Mouse (Mus musculus): ENCODE results near the gene Ccdc141. TPM values are rescaled to one million over a fixed set of nuclear protein-coding genes. Genes with fewer than 3 reads are reported as not detected.
A peak's percentile ranks its signal among the peaks of the same experiment; 100 is the strongest.

Gene Ccdc141
- polyA plus RNA-seq, 1 experiment from 2014 or later, result 14.2 TPM

- Histone ChIP-seq H3K27me3 (no peaks in the 10 kb centered on the region), H3K4me3 (replicated peaks) (no peak overlapping the region), H3K4me2 (no peak overlapping the region), H3K36me3 (no peaks in the 10 kb centered on the region), H3K4me1 (0 out of 2 replicates have a peak, but pooled peaks cover 2% of the 10 kb centered on the region), H3K9me3 (replicated peaks) (no peaks in the 10 kb centered on the region), H3K27ac (no peak overlapping the region), H3K9ac (no peak overlapping the region)
- WGBS, result 66% methylated on average over 4 of the region's 4 CpGs
- ATAC-seq (replicated peaks; ENCODE audit: low FRiP score), result no peak
These were observed 16.4 kb downstream of the Ccdc141 start for GRCm38 (mm10) chr2:77154080-77154479.

DNA sequence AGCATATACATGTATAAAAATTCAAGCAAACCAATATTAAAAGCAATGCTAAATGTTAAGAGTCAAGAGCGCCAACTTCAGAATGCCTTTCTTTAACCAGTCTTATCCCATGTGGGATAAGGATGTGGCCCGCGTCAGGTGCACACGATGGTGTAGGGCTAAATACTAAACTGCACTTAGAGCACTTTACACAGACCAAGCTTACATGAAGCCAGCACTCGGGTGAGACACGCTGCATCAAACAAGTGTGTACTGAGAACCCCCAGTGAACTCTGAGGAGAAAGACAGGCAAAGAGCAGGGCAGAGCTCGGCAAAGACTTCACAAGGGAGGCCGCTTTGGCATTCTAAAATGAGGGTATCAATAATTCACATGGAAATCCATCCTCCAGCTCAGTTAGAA is 19.2 kb downstream of the Ccdc141 start:
- no peak for ATAC-seq (replicated peaks; ENCODE audit: low FRiP score)
- H3K36me3 ChIP-seq, result no peaks in the 10 kb centered on the region
- no peaks in the 10 kb centered on the region for H3K27me3 ChIP-seq
- H3K4me3 ChIP-seq (replicated peaks), result no peak overlapping the region
- H3K9me3 ChIP-seq (replicated peaks), result no peaks in the 10 kb centered on the region
- WGBS, result 94% methylated on average over 8 of the region's 8 CpGs
- H3K4me2 ChIP-seq, result no peak overlapping the region
- 0 out of 2 replicates have a peak, but pooled peaks cover 2% of the 10 kb centered on the region for H3K4me1 ChIP-seq
- H3K27ac ChIP-seq, result no peak overlapping the region
- no peak overlapping the region for H3K9ac ChIP-seq

DNA sequence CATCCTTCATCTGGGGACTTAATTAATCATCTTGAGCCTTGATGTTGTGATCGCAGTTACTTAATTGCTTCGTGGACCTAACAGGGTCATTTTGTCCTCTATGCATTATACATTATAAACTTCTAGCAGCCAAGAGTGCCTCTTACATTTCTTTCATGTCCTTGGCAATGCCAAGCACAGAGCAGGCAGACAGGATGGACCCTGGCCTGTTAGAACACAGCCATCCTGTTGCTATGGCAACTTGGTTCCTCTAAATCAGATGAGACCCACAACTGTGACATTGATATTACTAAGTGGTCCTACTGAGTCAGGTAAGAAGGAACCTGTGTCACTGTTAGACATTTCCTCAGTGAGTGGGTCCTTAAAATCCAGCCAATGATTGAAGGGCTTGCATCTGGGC is 20.9 kb downstream of the Ccdc141 start:
- Histone ChIP-seq H3K4me2 (no peak overlapping the region), H3K4me3 (replicated peaks) (no peak overlapping the region), H3K4me1 (peaks cover 4% of the 10 kb centered on the region; the same call in 1 of the 2 replicates), H3K36me3 (no peaks in the 10 kb centered on the region), H3K27me3 (no peaks in the 10 kb centered on the region), H3K9ac (no peak overlapping the region), H3K27ac (no peak overlapping the region), H3K9me3 (replicated peaks) (no peaks in the 10 kb centered on the region)
- ATAC-seq (replicated peaks; ENCODE audit: low FRiP score), result no peak
- WGBS, result 48% methylated on average over 2 of the region's 2 CpGs

DNA sequence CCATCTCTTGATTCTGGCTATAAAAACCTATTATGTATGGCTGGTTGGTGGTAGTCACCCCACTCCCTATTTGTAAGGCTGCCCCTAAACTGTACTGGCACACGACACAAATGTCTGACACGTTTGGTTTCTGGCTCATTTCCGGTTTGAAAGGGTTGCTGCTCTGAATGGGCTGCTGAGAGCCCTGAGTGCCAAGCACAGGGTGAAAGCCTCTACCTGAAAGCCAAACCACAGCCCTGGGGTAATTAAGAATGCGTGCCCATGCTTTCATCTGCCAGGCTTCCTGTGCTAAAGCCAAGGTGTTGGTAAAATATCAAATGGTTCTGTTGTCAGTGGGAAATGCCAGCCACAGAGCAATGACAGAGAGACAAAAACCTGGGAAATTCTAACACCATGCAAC is 22.2 kb downstream of the Ccdc141 start:
- no peak for ATAC-seq (replicated peaks; ENCODE audit: low FRiP score)
- Histone ChIP-seq H3K9me3 (replicated peaks) (no peaks in the 10 kb centered on the region), H3K4me3 (replicated peaks) (no peak overlapping the region), H3K27ac (no peak overlapping the region), H3K27me3 (no peaks in the 10 kb centered on the region), H3K36me3 (no peaks in the 10 kb centered on the region), H3K9ac (no peak overlapping the region), H3K4me1 (peaks cover 16% of the 10 kb centered on the region), H3K4me2 (no peak overlapping the region)
- 57% methylated on average over 4 of the region's 4 CpGs for WGBS

DNA sequence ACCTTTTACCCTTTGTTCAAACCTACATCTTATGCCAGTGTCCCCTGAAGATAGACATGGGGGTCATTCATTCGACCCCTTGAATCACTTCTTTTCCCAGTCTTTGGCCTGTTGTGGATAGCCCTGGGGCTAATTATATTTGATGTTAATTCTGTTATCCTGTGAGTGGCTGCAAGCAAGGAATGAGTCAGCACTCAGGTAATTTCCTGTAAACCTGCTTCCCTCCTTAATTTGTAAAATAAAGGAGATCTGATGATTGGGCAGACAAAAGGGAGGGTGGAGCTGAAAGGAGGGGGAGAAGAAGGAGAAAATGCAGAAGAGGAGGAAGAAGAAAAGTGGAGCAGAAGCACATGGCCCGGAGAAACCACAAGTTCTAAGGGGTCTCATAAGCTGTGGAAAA is 23.5 kb downstream of the Ccdc141 start:
- H3K27ac ChIP-seq, result no peak overlapping the region
- no peak overlapping the region for H3K9ac ChIP-seq
- ATAC-seq (replicated peaks; ENCODE audit: low FRiP score), result no peak
- WGBS, result 63% methylated on average over 2 of the region's 2 CpGs
- H3K4me1 ChIP-seq, result peaks cover 20% of the 10 kb centered on the region
- no peak overlapping the region for H3K4me3 ChIP-seq (replicated peaks)
- no peaks in the 10 kb centered on the region for H3K36me3 ChIP-seq
- no peaks in the 10 kb centered on the region for H3K9me3 ChIP-seq (replicated peaks)
- H3K27me3 ChIP-seq, result no peaks in the 10 kb centered on the region
- no peak overlapping the region for H3K4me2 ChIP-seq

- no peak overlapping the region for H3K27ac ChIP-seq
- H3K4me3 ChIP-seq (replicated peaks), result no peak overlapping the region
- H3K9ac ChIP-seq, result no peak overlapping the region
- ATAC-seq (replicated peaks; ENCODE audit: low FRiP score), result no peak
- H3K36me3 ChIP-seq, result no peaks in the 10 kb centered on the region
- H3K27me3 ChIP-seq, result no peaks in the 10 kb centered on the region
- H3K4me1 ChIP-seq, result peaks cover 20% of the 10 kb centered on the region
- no peak overlapping the region for H3K4me2 ChIP-seq
- WGBS, result 75% methylated on average over 3 of the region's 3 CpGs
- H3K9me3 ChIP-seq (replicated peaks), result no peaks in the 10 kb centered on the region
These were observed 24.1 kb downstream of the Ccdc141 start for GRCm38 (mm10) chr2:77146291-77146690.

DNA sequence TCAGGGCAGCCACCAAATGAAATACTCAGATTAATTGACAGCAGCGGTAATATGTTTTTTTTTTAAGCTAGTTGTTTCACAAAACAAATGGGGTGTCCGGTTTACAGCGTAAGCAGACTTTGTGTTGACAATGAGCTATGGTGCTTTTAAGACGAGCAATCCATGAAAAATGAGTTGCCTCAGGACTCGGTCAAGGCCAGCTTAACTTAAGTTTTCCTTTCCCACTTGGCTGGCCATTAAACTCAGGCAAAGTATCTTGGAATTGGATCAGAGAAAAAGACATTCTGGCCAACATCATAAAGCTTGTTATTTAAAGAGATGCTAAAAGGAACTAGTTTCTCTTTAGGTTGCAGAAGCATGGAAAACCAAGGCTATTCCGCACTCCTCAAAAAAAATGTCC is 26.9 kb downstream of the Ccdc141 start:
- Histone ChIP-seq H3K36me3 (no peaks in the 10 kb centered on the region), H3K9ac (no peak overlapping the region), H3K4me1 (peaks cover 20% of the 10 kb centered on the region), H3K4me2 (peak overlapping the region; percentile 25; the same call in 1 of the 2 replicates), H3K9me3 (replicated peaks) (no peaks in the 10 kb centered on the region), H3K27ac (peak overlapping the region; percentile 34; the same call in 1 of the 2 replicates), H3K27me3 (no peaks in the 10 kb centered on the region), H3K4me3 (replicated peaks) (no peak overlapping the region)
- WGBS, result 22% methylated on average over 6 of the region's 6 CpGs
- no peak; the same call in 1 of the 2 replicates for ATAC-seq (replicated peaks; ENCODE audit: low FRiP score)

DNA sequence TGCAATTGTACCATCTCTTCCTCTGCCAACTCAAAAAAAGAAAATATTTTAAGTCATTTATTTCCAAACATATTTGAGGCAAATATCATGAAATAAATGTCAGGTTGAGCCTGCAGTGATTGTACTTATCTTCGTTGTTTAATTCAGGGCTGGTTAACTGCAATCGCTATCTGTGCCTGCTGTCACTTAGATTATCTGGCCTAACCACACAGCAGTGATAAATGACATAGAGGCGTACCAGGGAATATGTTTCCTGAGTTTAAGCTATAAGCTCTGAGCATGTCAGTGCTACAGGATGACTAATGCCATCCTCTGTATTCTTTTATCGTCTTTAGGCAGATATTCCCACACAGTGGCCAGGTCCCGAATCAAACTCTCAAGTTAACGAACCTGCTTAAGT is 31.6 kb downstream of the Ccdc141 start:
- Histone ChIP-seq H3K27ac (no peak overlapping the region), H3K36me3 (no peaks in the 10 kb centered on the region), H3K9ac (no peak overlapping the region), H3K9me3 (replicated peaks) (no peaks in the 10 kb centered on the region), H3K4me1 (peaks cover 15% of the 10 kb centered on the region), H3K4me3 (replicated peaks) (no peak overlapping the region), H3K27me3 (no peaks in the 10 kb centered on the region), H3K4me2 (no peak overlapping the region)
- ATAC-seq (replicated peaks; ENCODE audit: low FRiP score), result no peak
- WGBS, result 85% methylated on average over 6 of the region's 6 CpGs

GRCm38 (mm10) chr2:77134906-77135305 is 35.5 kb downstream of the Ccdc141 start:
- 14% methylated on average over 1 of the region's 1 CpGs for WGBS

DNA sequence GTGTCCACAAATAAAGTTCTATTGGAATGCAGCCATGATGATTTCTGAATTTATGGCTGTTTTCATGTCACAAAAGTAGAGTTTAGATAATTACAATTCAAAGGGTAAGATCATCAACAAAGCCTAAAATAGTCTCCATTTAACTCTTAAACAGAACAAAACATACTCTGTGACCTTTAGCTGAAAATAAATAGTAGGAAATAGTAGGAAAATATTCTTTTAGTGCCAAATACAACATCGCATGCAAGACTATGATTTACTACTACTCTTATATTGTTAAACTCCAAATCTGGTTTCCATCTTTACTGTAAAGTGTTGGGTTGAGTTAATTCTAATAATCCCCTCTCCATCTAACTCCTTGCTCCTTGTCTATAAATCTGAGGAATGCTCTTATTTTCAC is 37.0 kb downstream of the Ccdc141 start:
- Histone ChIP-seq H3K4me1 (peaks cover 18% of the 10 kb centered on the region), H3K36me3 (no peaks in the 10 kb centered on the region), H3K9me3 (replicated peaks) (no peaks in the 10 kb centered on the region), H3K27ac (no peak overlapping the region), H3K27me3 (no peaks in the 10 kb centered on the region), H3K4me3 (replicated peaks) (no peak overlapping the region), H3K9ac (no peak overlapping the region), H3K4me2 (no peak overlapping the region)
- WGBS, result 63% methylated on average over 1 of the region's 1 CpGs
- 0 out of 2 replicates have a peak, but pooled peaks have one; percentile 29 for ATAC-seq (replicated peaks; ENCODE audit: low FRiP score)

More at GRCm38 (mm10) chr2:77134906-77135305, 35.5 kb downstream of the Ccdc141 start:
- Histone ChIP-seq H3K27me3 (no peaks in the 10 kb centered on the region), H3K27ac (no peak overlapping the region), H3K36me3 (no peaks in the 10 kb centered on the region), H3K9ac (no peak overlapping the region), H3K4me3 (replicated peaks) (no peak overlapping the region), H3K4me1 (peaks cover 18% of the 10 kb centered on the region), H3K4me2 (no peak overlapping the region), H3K9me3 (replicated peaks) (no peaks in the 10 kb centered on the region)
- ATAC-seq (replicated peaks; ENCODE audit: low FRiP score), result no peak

GRCm38 (mm10) chr2:77126939-77127338 is 43.5 kb downstream of the Ccdc141 start:
- no peaks in the 10 kb centered on the region for H3K27me3 ChIP-seq
- no peaks in the 10 kb centered on the region for H3K36me3 ChIP-seq
- WGBS, result 93% methylated on average over 1 of the region's 1 CpGs
- H3K9ac ChIP-seq, result no peak overlapping the region
- H3K4me2 ChIP-seq, result no peak overlapping the region
- no peaks in the 10 kb centered on the region for H3K9me3 ChIP-seq (replicated peaks)
- H3K27ac ChIP-seq, result no peak overlapping the region
- H3K4me3 ChIP-seq (replicated peaks), result no peak overlapping the region
- peaks cover 4% of the 10 kb centered on the region; the same call in 1 of the 2 replicates for H3K4me1 ChIP-seq
- no peak for ATAC-seq (replicated peaks; ENCODE audit: low FRiP score)

DNA sequence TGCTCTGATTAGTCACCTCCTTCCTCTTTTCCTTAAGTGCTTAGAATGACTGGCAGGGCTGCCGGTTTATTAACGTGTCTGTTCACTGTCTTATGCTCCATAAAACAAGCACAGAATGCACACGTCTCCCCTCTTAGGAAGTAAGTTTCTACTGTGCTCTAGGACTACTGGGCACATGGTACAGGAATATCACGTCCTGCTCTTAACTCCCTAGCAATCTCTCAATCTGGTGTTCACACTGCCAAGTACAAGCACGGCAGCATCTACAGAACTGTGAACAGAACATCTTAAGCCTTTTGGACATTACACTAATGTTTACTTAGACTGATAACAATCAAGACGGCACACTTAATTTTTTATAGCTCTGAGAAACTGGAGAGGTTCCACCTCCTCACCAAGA is 52.3 kb downstream of the Ccdc141 start:
- no peaks in the 10 kb centered on the region for H3K9me3 ChIP-seq (replicated peaks)
- WGBS, result 39% methylated on average over 6 of the region's 6 CpGs
- ATAC-seq (replicated peaks; ENCODE audit: low FRiP score), result no peak

DNA sequence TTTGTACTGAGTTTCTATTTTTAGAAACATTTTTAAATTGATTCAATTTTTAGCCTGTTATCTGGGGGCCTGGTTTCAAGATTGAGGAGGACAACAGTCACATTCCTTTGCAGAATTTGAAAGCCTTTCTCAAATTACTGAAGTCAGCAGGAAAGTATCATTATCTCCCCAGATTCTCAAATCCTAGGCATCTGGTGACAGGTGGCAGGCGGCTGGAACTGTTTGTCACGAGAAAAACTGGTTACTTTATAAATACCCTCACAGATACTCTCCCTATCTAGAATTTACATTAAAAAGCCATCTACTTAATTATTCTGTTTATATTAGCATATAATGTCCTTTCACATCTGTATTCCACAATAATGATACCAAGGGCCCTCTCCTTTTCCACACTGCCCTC is 56.1 kb downstream of the Ccdc141 start:
- ATAC-seq (replicated peaks; ENCODE audit: low FRiP score), result no peak
- H3K9ac ChIP-seq, result no peak overlapping the region
- no peak overlapping the region for H3K4me2 ChIP-seq
- H3K36me3 ChIP-seq, result no peaks in the 10 kb centered on the region
- no peaks in the 10 kb centered on the region for H3K27me3 ChIP-seq
- WGBS, result 53% methylated on average over 2 of the region's 2 CpGs
- no peak overlapping the region for H3K27ac ChIP-seq
- no peaks in the 10 kb centered on the region for H3K9me3 ChIP-seq (replicated peaks)
- no peak overlapping the region for H3K4me3 ChIP-seq (replicated peaks)
- no peaks in the 10 kb centered on the region for H3K4me1 ChIP-seq

More for the DNA sequence above, 52.3 kb downstream of the Ccdc141 start:
- H3K4me1 ChIP-seq, result no peaks in the 10 kb centered on the region
- no peaks in the 10 kb centered on the region for H3K36me3 ChIP-seq
- no peak overlapping the region for H3K4me3 ChIP-seq (replicated peaks)
- H3K4me2 ChIP-seq, result no peak overlapping the region
- H3K9ac ChIP-seq, result no peak overlapping the region
- no peaks in the 10 kb centered on the region for H3K27me3 ChIP-seq
- no peak overlapping the region for H3K27ac ChIP-seq

Data from kidney, embryonic 15.5 days (tissue).